Mouse (Mus musculus): ENCODE measurements around the gene Spata20.

- TF ChIP-seq CHD2 (IDR thresholded peaks at IDR 0.05; ENCODE audit: low read depth, low read length) (no peak), ZNF384 (IDR thresholded peaks at IDR 0.05; ENCODE audit: low read depth, low read length) (no peak)
Observed at GRCm38 (mm10) chr11:94451091-94451773, 34.7 kb downstream of the Spata20 start.
